Mouse (Mus musculus): ENCODE measurements around the gene Pgm5.

- no peak for TF ChIP-seq CTCF (IDR thresholded peaks at IDR 0.05; ENCODE audit: control insufficient read depth, insufficient read depth, low read length)
- no peak for TF ChIP-seq POLR2A (IDR thresholded peaks at IDR 0.05; ENCODE audit: borderline replicate concordance, control insufficient read depth, low read depth, low read length)
Measured at GRCm38 (mm10) chr19:24806013-24806412, 55.6 kb downstream of the Pgm5 start.
